Mouse (Mus musculus): ENCODE results near the gene 1110002E22Rik. TPM values are rescaled to one million over a fixed set of nuclear protein-coding genes. Genes with fewer than 3 reads are reported as not detected.

The 1110002E22Rik gene
- polyA plus RNA-seq, 1 experiment from 2014 or later = 0.01 TPM

DNA sequence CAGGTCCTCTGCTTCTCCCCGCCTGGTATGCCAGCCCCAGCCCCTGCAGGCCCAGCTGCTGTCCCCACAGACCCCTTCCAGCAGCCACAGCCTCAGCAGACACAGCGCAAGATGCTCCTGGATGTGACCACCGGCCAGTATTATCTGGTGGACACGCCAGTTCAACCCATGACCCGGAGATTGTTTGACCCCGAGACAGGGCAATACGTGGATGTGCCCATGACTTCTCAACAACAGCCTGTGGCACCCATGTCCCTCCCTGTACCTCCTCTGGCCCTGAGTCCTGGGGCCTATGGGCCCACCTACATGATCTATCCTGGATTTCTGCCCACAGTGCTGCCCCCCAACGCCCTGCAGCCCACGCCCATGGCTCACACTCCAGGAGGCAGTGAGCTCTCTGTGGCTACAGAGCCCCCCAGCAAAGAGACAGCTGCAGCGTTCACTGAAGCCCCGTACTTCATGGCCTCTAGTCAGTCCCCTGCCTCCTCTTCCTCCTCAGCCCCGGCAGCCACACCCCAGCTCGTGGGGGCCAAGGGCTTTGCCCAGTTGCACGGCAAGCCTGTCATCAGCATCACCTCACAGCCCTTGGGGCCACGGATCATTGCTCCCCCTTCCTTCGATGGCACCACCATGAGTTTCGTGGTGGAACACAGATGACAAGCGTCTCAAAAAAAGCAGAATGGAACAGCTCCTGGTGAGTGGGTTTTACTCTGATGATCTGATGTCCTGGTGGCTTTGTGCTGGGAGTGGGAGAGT is 5.1 kb downstream of the 1110002E22Rik start:
- ATAC-seq (ENCODE audit: low FRiP score) (no peak), DNase-seq (ENCODE audit: low spot score, missing footprints) (peak; percentile 70)

DNA sequence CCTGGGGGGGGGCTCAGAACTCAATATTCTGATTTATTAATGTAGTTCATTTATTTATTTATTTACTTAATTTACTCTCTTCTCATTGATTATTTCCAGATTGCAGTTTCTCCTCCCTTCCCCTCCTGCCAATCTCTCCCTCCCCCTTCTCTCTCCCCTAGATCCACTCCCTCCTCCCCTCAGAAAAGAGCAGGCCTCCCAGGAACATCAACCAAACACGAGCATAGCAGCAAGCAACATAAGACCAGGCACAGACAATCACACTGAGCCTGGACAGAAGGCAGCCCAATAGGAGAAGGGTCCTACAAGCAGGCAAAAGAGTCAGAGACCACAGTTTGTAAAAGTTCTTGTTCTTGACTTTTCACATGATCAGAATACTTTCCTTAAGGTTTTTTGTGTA is 6.2 kb downstream of the 1110002E22Rik start:
- Histone ChIP-seq H3K9ac (ENCODE audit: low read length) (no peak overlapping the region), H3K27ac (ENCODE audit: low read depth, low read length) (no peak overlapping the region), H3K4me1 (ENCODE audit: control insufficient read depth, insufficient read depth, low read length) (peaks cover 3% of the 10 kb centered on the region; the same call in 1 of the 2 replicates), H3K36me3 (ENCODE audit: control insufficient read depth, insufficient read depth, low read length) (no peaks in the 10 kb centered on the region), H3K4me2 (no peak overlapping the region), H3K4me3 (ENCODE audit: low read depth, low read length) (no peak overlapping the region), H3K9me3 (ENCODE audit: control insufficient read depth, low read length) (no peaks in the 10 kb centered on the region), H3K27me3 (ENCODE audit: control insufficient read depth, insufficient read depth, low read length) (no peaks in the 10 kb centered on the region)
- peak; percentile 81 for DNase-seq (ENCODE audit: low spot score, missing footprints)
- ATAC-seq (ENCODE audit: low FRiP score) = no peak
- 11% methylated on average over 1 of the region's 1 CpGs for WGBS

More for the DNA sequence above, 5.1 kb downstream of the 1110002E22Rik start:
- Histone ChIP-seq H3K36me3 (ENCODE audit: control insufficient read depth, insufficient read depth, low read length) (no peaks in the 10 kb centered on the region), H3K4me1 (ENCODE audit: control insufficient read depth, insufficient read depth, low read length) (peaks cover 3% of the 10 kb centered on the region; the same call in 1 of the 2 replicates), H3K27ac (ENCODE audit: low read depth, low read length) (no peak overlapping the region), H3K9me3 (ENCODE audit: control insufficient read depth, low read length) (no peaks in the 10 kb centered on the region), H3K4me2 (no peak overlapping the region), H3K9ac (ENCODE audit: low read length) (no peak overlapping the region), H3K27me3 (ENCODE audit: control insufficient read depth, insufficient read depth, low read length) (no peaks in the 10 kb centered on the region), H3K4me3 (ENCODE audit: low read depth, low read length) (no peak overlapping the region)
- WGBS = 71% methylated on average over 18 of the region's 18 CpGs

DNA sequence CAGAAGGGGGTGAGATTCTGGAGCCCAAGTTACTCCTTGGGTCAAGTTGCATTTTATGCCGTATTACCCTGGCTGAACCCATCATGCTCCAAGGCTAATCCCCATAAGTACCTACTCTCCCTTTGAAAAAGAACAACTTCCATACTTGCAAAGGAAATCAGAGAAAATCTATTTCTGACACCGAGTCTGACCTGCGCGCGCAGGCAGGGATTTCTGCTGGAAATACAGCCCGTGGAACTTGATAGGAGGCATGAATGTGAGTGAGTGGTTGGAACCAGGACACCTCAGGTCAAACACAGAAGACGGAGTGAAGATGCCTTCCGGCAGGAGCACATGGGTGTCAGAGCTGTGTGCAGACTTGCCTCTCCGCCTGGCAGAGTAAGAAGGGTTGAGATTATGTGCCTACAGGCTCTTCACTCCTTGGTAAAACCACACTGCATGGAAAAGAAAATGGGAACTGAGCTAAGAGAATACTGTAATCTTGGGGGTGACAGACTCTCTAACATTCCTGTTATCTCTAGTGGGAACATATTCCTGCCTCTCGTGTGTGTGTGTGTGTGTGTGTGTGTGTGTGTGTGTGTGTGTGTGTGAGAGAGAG is 6.7 kb downstream of the 1110002E22Rik start:
- Histone ChIP-seq H3K9ac (ENCODE audit: low read length) (no peak overlapping the region), H3K9me3 (ENCODE audit: control insufficient read depth, low read length) (no peaks in the 10 kb centered on the region), H3K27me3 (ENCODE audit: control insufficient read depth, insufficient read depth, low read length) (no peaks in the 10 kb centered on the region), H3K4me2 (no peak overlapping the region), H3K4me1 (ENCODE audit: control insufficient read depth, insufficient read depth, low read length) (peaks cover 3% of the 10 kb centered on the region; the same call in 1 of the 2 replicates), H3K27ac (ENCODE audit: low read depth, low read length) (no peak overlapping the region), H3K4me3 (ENCODE audit: low read depth, low read length) (no peak overlapping the region), H3K36me3 (ENCODE audit: control insufficient read depth, insufficient read depth, low read length) (no peaks in the 10 kb centered on the region)
- ATAC-seq (ENCODE audit: low FRiP score) (no peak), DNase-seq (ENCODE audit: low spot score, missing footprints) (peak; percentile 54)
- 86% methylated on average over 10 of the region's 10 CpGs for WGBS

DNA sequence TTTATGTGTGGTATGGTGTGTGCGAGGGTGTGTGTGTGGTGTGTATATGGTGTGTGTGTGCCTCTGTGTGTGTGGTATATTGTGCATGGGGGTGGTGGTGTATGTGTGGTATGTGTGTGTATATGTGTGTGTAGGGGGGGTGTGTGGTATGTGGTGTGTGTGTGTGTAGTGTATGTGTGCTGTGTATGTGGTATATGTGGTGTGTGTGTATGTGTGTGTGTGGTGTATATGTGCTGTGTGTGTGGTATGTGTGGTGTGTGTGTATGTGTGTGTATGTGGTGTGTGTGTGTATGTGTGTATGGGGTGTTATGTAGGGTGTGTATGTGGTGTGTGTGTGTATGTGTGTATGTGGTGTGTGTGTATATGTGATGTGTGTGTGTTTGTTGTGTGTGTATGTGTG is 9.4 kb downstream of the 1110002E22Rik start:
- Histone ChIP-seq H3K27me3 (ENCODE audit: control insufficient read depth, insufficient read depth, low read length) (no peaks in the 10 kb centered on the region), H3K9me3 (ENCODE audit: control insufficient read depth, low read length) (no peaks in the 10 kb centered on the region), H3K9ac (ENCODE audit: low read length) (no peak overlapping the region), H3K4me3 (ENCODE audit: low read depth, low read length) (no peak overlapping the region), H3K4me1 (ENCODE audit: control insufficient read depth, insufficient read depth, low read length) (peaks cover 3% of the 10 kb centered on the region; the same call in 1 of the 2 replicates), H3K27ac (ENCODE audit: low read depth, low read length) (no peak overlapping the region), H3K4me2 (no peak overlapping the region), H3K36me3 (ENCODE audit: control insufficient read depth, insufficient read depth, low read length) (no peaks in the 10 kb centered on the region)
- WGBS = 91% methylated on average over 1 of the region's 1 CpGs
- DNase-seq (ENCODE audit: low spot score, missing footprints) (no peak), ATAC-seq (ENCODE audit: low FRiP score) (no peak)

DNA sequence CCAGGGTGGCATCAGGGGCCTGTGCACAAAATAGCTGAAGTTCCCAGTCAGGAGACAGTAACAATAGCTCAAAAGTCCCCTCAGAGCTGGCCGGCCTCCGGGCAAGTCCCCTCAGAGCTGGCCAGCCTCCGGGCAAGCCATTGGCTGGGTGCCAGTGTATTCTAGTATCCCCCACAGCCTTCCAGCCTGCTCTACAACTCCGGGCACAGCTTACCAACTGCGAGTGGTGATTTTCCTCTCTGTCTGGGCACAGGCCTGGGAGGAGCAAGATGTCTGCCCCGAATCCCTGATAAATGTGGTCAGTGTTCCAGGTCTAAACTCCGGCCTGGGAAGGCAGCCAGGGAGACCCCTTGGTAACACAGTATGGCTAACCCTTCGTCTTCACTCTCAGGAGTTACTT is 10.4 kb downstream of the 1110002E22Rik start:
- H3K9ac ChIP-seq (ENCODE audit: low read length) = no peak overlapping the region
- no peak overlapping the region for H3K4me3 ChIP-seq (ENCODE audit: low read depth, low read length)
- no peak overlapping the region for H3K4me2 ChIP-seq
- no peak overlapping the region for H3K27ac ChIP-seq (ENCODE audit: low read depth, low read length)
- no peaks in the 10 kb centered on the region for H3K27me3 ChIP-seq (ENCODE audit: control insufficient read depth, insufficient read depth, low read length)
- ATAC-seq (ENCODE audit: low FRiP score) (no peak), DNase-seq (ENCODE audit: low spot score, missing footprints) (no peak)
- H3K4me1 ChIP-seq (ENCODE audit: control insufficient read depth, insufficient read depth, low read length) = peaks cover 3% of the 10 kb centered on the region; the same call in 1 of the 2 replicates
- no peaks in the 10 kb centered on the region for H3K36me3 ChIP-seq (ENCODE audit: control insufficient read depth, insufficient read depth, low read length)
- no peaks in the 10 kb centered on the region for H3K9me3 ChIP-seq (ENCODE audit: control insufficient read depth, low read length)
- WGBS = 87% methylated on average over 8 of the region's 8 CpGs

DNA sequence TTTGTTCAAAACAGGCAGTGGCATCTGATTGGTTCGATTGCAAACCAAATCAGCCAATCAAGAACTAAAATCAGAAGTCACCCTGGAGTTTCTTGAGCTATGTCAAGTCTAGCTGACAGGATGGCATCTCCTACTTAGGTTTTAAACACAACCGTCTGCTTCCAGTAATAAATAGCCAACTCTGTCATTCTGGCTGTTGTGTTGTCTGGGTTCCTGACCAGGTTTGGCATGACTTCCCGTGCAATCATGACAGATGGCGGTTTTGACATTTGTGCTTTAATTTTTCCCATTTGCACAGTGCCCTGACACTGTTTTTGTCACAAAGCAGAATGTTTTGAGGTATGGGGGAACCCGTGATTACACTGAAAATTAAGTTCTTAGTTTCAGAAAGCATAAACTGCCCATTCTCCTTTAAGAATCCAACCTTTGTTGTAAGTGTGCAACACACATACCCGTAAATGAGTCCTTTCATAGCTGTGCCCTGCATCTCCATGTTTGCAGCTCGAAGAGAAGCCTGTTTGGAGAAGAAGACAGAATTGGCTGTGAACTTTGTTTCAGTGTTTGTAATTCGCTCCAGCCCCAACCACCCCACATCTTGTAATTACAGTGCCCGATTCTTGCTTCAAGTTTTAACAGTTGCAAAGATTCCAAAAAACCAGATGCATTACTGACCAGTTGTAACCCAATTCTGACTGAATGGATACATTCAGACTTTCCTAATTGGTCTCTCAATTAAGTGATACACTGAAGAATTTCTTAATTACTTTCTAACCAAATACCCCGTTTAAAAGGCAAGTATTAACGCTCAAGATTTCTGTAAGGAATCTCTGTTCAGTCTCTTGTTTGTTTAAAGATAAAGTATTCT is 12.9 kb downstream of the 1110002E22Rik start:
- Histone ChIP-seq H3K4me3 (ENCODE audit: low read depth, low read length) (no peak overlapping the region), H3K4me2 (no peak overlapping the region), H3K9me3 (ENCODE audit: control insufficient read depth, low read length) (no peaks in the 10 kb centered on the region), H3K9ac (ENCODE audit: low read length) (no peak overlapping the region), H3K27me3 (ENCODE audit: control insufficient read depth, insufficient read depth, low read length) (no peaks in the 10 kb centered on the region), H3K27ac (ENCODE audit: low read depth, low read length) (no peak overlapping the region), H3K36me3 (ENCODE audit: control insufficient read depth, insufficient read depth, low read length) (no peaks in the 10 kb centered on the region), H3K4me1 (ENCODE audit: control insufficient read depth, insufficient read depth, low read length) (no peaks in the 10 kb centered on the region)
- DNase-seq (ENCODE audit: low spot score, missing footprints) = no peak
- WGBS = 82% methylated on average over 11 of the region's 11 CpGs
- no peak for ATAC-seq (ENCODE audit: low FRiP score)

DNA sequence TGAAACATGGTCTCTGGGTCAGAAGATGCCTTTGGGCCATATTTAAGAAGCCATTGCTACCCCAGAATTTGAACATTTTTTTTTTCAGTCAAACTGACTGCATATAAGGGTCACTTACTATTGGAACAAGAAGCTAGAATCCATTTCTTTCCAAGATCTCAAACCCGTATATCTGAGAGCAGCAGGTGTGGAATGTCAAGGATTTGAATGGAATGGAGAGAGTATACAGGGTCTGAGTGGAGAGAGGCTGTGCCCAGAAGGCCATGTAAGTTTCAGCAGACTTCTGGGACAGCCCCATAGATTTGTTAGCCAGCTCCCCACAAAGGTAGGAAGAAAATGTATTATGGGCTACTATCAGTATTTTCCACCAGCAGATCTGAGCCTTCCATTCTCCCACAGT is 13.8 kb downstream of the 1110002E22Rik start:
- WGBS = 81% methylated on average over 1 of the region's 1 CpGs
- H3K9me3 ChIP-seq (ENCODE audit: control insufficient read depth, low read length) = no peaks in the 10 kb centered on the region
- H3K36me3 ChIP-seq (ENCODE audit: control insufficient read depth, insufficient read depth, low read length) = no peaks in the 10 kb centered on the region
- no peak overlapping the region for H3K27ac ChIP-seq (ENCODE audit: low read depth, low read length)
- no peak overlapping the region for H3K9ac ChIP-seq (ENCODE audit: low read length)
- ATAC-seq (ENCODE audit: low FRiP score) = no peak
- DNase-seq (ENCODE audit: low spot score, missing footprints) = no peak
- no peaks in the 10 kb centered on the region for H3K27me3 ChIP-seq (ENCODE audit: control insufficient read depth, insufficient read depth, low read length)
- H3K4me2 ChIP-seq = no peak overlapping the region
- H3K4me1 ChIP-seq (ENCODE audit: control insufficient read depth, insufficient read depth, low read length) = no peaks in the 10 kb centered on the region
- no peak overlapping the region for H3K4me3 ChIP-seq (ENCODE audit: low read depth, low read length)

DNA sequence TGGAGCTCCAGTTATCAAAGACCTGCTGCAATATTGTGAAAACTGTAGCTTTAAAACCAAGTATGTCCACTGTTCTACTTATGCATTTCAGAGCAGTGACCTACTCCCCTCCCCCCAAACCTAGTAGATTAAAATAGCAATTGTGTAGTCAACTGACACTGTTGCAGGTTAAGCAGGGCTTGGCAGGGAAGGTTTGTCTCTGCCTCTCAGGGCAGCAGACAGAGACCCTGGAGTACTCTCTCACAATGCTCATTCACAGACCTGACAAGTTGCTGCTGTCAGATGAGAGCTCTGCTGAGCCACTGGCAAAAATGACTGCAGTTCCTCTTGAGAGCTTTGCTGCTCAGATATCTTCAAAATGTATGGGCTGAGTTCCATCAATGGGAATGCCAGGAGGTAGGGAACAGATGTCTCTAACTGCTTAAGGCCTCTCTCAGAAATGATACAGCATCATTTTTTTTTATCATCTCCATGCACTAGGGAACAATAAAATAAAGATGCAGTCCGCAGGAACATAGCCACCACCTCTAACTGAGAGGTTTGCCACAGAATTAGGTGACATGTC is 18.3 kb downstream of the 1110002E22Rik start:
- DNase-seq (ENCODE audit: low spot score, missing footprints) = no peak
- Histone ChIP-seq H3K27me3 (ENCODE audit: control insufficient read depth, insufficient read depth, low read length) (no peaks in the 10 kb centered on the region), H3K9me3 (ENCODE audit: control insufficient read depth, low read length) (no peaks in the 10 kb centered on the region), H3K27ac (ENCODE audit: low read depth, low read length) (no peak overlapping the region), H3K36me3 (ENCODE audit: control insufficient read depth, insufficient read depth, low read length) (no peaks in the 10 kb centered on the region), H3K4me1 (ENCODE audit: control insufficient read depth, insufficient read depth, low read length) (no peaks in the 10 kb centered on the region), H3K4me3 (ENCODE audit: low read depth, low read length) (no peak overlapping the region), H3K9ac (ENCODE audit: low read length) (no peak overlapping the region), H3K4me2 (no peak overlapping the region)
- no peak for ATAC-seq (ENCODE audit: low FRiP score)
- 95% methylated on average over 1 of the region's 1 CpGs for WGBS

Data from midbrain, embryonic 11.5 days (tissue).